Mouse (Mus musculus): ENCODE measurements around the gene Bpgm. TPM values are rescaled to one million over a fixed set of nuclear protein-coding genes. Genes with fewer than 3 reads are reported as not detected.

Gene Bpgm
- polyA plus RNA-seq, 1 experiment from 2014 or later, result 70.7 TPM

- Histone ChIP-seq H3K4me2 (ENCODE audit: low read depth) (no peak overlapping the region), H3K27me3 (ENCODE audit: control insufficient read depth, insufficient read depth, low read length) (no peaks in the 10 kb centered on the region), H3K27ac (ENCODE audit: low read depth, low read length) (no peak overlapping the region), H3K4me3 (ENCODE audit: low read depth, low read length) (no peak overlapping the region), H3K4me1 (ENCODE audit: control insufficient read depth, insufficient read depth, low read length) (no peaks in the 10 kb centered on the region), H3K9me3 (ENCODE audit: control insufficient read depth, low read length) (no peaks in the 10 kb centered on the region), H3K36me3 (ENCODE audit: control insufficient read depth, insufficient read depth, low read length) (no peaks in the 10 kb centered on the region), H3K9ac (ENCODE audit: low read length) (no peak overlapping the region)
- DNase-seq (ENCODE audit: low spot score) (no peak), ATAC-seq (ENCODE audit: insufficient read depth, low FRiP score, low TSS enrichment) (no peak)
- WGBS, result 86% methylated on average over 2 of the region's 2 CpGs
These were observed 52.1 kb downstream of the Bpgm start for GRCm38 (mm10) chr6:34528131-34528530.

GRCm38 (mm10) chr6:34529992-34530391 lies 54.0 kb downstream of the Bpgm start:
- ATAC-seq (ENCODE audit: insufficient read depth, low FRiP score, low TSS enrichment), result no peak

GRCm38 (mm10) chr6:34533055-34533454 lies 57.0 kb downstream of the Bpgm start:
- ATAC-seq (ENCODE audit: insufficient read depth, low FRiP score, low TSS enrichment) (no peak), DNase-seq (ENCODE audit: low spot score) (no peak)
- no peak overlapping the region for H3K27ac ChIP-seq (ENCODE audit: low read depth, low read length)
- H3K27me3 ChIP-seq (ENCODE audit: control insufficient read depth, insufficient read depth, low read length), result no peaks in the 10 kb centered on the region
- no peaks in the 10 kb centered on the region for H3K4me1 ChIP-seq (ENCODE audit: control insufficient read depth, insufficient read depth, low read length)
- H3K9ac ChIP-seq (ENCODE audit: low read length), result no peak overlapping the region
- H3K9me3 ChIP-seq (ENCODE audit: control insufficient read depth, low read length), result no peaks in the 10 kb centered on the region
- H3K4me3 ChIP-seq (ENCODE audit: low read depth, low read length), result no peak overlapping the region
- H3K36me3 ChIP-seq (ENCODE audit: control insufficient read depth, insufficient read depth, low read length), result no peaks in the 10 kb centered on the region
- H3K4me2 ChIP-seq (ENCODE audit: low read depth), result no peak overlapping the region
- WGBS, result 92% methylated on average over 1 of the region's 1 CpGs

More at GRCm38 (mm10) chr6:34529992-34530391, 54.0 kb downstream of the Bpgm start:
- Histone ChIP-seq H3K27ac (ENCODE audit: low read depth, low read length) (no peak overlapping the region), H3K9me3 (ENCODE audit: control insufficient read depth, low read length) (no peaks in the 10 kb centered on the region), H3K4me2 (ENCODE audit: low read depth) (no peak overlapping the region), H3K4me3 (ENCODE audit: low read depth, low read length) (no peak overlapping the region), H3K4me1 (ENCODE audit: control insufficient read depth, insufficient read depth, low read length) (no peaks in the 10 kb centered on the region), H3K27me3 (ENCODE audit: control insufficient read depth, insufficient read depth, low read length) (no peaks in the 10 kb centered on the region), H3K36me3 (ENCODE audit: control insufficient read depth, insufficient read depth, low read length) (no peaks in the 10 kb centered on the region), H3K9ac (ENCODE audit: low read length) (no peak overlapping the region)
- DNase-seq (ENCODE audit: low spot score), result no peak
- WGBS, result 77% methylated on average over 3 of the region's 3 CpGs

GRCm38 (mm10) chr6:34533896-34534295 lies 57.9 kb downstream of the Bpgm start:
- 75% methylated on average over 5 of the region's 5 CpGs for WGBS
- DNase-seq (ENCODE audit: low spot score) (no peak), ATAC-seq (ENCODE audit: insufficient read depth, low FRiP score, low TSS enrichment) (no peak)
- Histone ChIP-seq H3K9me3 (ENCODE audit: control insufficient read depth, low read length) (no peaks in the 10 kb centered on the region), H3K27me3 (ENCODE audit: control insufficient read depth, insufficient read depth, low read length) (no peaks in the 10 kb centered on the region), H3K9ac (ENCODE audit: low read length) (no peak overlapping the region), H3K4me3 (ENCODE audit: low read depth, low read length) (no peak overlapping the region), H3K4me2 (ENCODE audit: low read depth) (no peak overlapping the region), H3K36me3 (ENCODE audit: control insufficient read depth, insufficient read depth, low read length) (no peaks in the 10 kb centered on the region), H3K27ac (ENCODE audit: low read depth, low read length) (no peak overlapping the region), H3K4me1 (ENCODE audit: control insufficient read depth, insufficient read depth, low read length) (no peaks in the 10 kb centered on the region)

GRCm38 (mm10) chr6:34542866-34543265 lies 66.9 kb downstream of the Bpgm start:
- 82% methylated on average over 4 of the region's 4 CpGs for WGBS
- DNase-seq (ENCODE audit: low spot score), result no peak

GRCm38 (mm10) chr6:34543303-34544206 lies 67.5 kb downstream of the Bpgm start:
- Histone ChIP-seq H3K27me3 (ENCODE audit: control insufficient read depth, insufficient read depth, low read length) (no peaks in the 10 kb centered on the region), H3K9me3 (ENCODE audit: control insufficient read depth, low read length) (no peaks in the 10 kb centered on the region), H3K4me3 (ENCODE audit: low read depth, low read length) (no peak overlapping the region), H3K4me1 (ENCODE audit: control insufficient read depth, insufficient read depth, low read length) (peaks cover 12% of the 10 kb centered on the region; the same call in 1 of the 2 replicates), H3K4me2 (ENCODE audit: low read depth) (no peak overlapping the region), H3K27ac (ENCODE audit: low read depth, low read length) (no peak overlapping the region), H3K36me3 (ENCODE audit: control insufficient read depth, insufficient read depth, low read length) (no peaks in the 10 kb centered on the region), H3K9ac (ENCODE audit: low read length) (no peak overlapping the region)
- DNase-seq (ENCODE audit: low spot score) (peak; percentile 55), ATAC-seq (ENCODE audit: insufficient read depth, low FRiP score, low TSS enrichment) (no peak)
- whole genome bisulfite sequencing, result 52% methylated on average over 21 of the region's 21 CpGs

More at GRCm38 (mm10) chr6:34542866-34543265, 66.9 kb downstream of the Bpgm start:
- H3K4me2 ChIP-seq (ENCODE audit: low read depth), result no peak overlapping the region
- H3K9ac ChIP-seq (ENCODE audit: low read length), result no peak overlapping the region
- H3K27me3 ChIP-seq (ENCODE audit: control insufficient read depth, insufficient read depth, low read length), result no peaks in the 10 kb centered on the region
- ATAC-seq (ENCODE audit: insufficient read depth, low FRiP score, low TSS enrichment), result no peak
- H3K4me1 ChIP-seq (ENCODE audit: control insufficient read depth, insufficient read depth, low read length), result peaks cover 12% of the 10 kb centered on the region; the same call in 1 of the 2 replicates
- no peak overlapping the region for H3K4me3 ChIP-seq (ENCODE audit: low read depth, low read length)
- H3K27ac ChIP-seq (ENCODE audit: low read depth, low read length), result no peak overlapping the region
- H3K9me3 ChIP-seq (ENCODE audit: control insufficient read depth, low read length), result no peaks in the 10 kb centered on the region
- H3K36me3 ChIP-seq (ENCODE audit: control insufficient read depth, insufficient read depth, low read length), result no peaks in the 10 kb centered on the region

- Histone ChIP-seq H3K9me3 (ENCODE audit: control insufficient read depth, low read length) (no peaks in the 10 kb centered on the region), H3K9ac (ENCODE audit: low read length) (no peak overlapping the region), H3K27ac (ENCODE audit: low read depth, low read length) (no peak overlapping the region), H3K36me3 (ENCODE audit: control insufficient read depth, insufficient read depth, low read length) (no peaks in the 10 kb centered on the region), H3K4me1 (ENCODE audit: control insufficient read depth, insufficient read depth, low read length) (peaks cover 12% of the 10 kb centered on the region; the same call in 1 of the 2 replicates), H3K4me3 (ENCODE audit: low read depth, low read length) (no peak overlapping the region), H3K27me3 (ENCODE audit: control insufficient read depth, insufficient read depth, low read length) (no peaks in the 10 kb centered on the region), H3K4me2 (ENCODE audit: low read depth) (no peak overlapping the region)
- no peak for DNase-seq (ENCODE audit: low spot score)
- ATAC-seq (ENCODE audit: insufficient read depth, low FRiP score, low TSS enrichment), result no peak
- WGBS, result 79% methylated on average over 10 of the region's 10 CpGs
These were observed 68.2 kb downstream of the Bpgm start for GRCm38 (mm10) chr6:34544207-34544602.

- H3K4me3 ChIP-seq (ENCODE audit: low read depth, low read length), result no peak overlapping the region
- H3K9ac ChIP-seq (ENCODE audit: low read length), result no peak overlapping the region
- peaks cover 12% of the 10 kb centered on the region; the same call in 1 of the 2 replicates for H3K4me1 ChIP-seq (ENCODE audit: control insufficient read depth, insufficient read depth, low read length)
- no peaks in the 10 kb centered on the region for H3K27me3 ChIP-seq (ENCODE audit: control insufficient read depth, insufficient read depth, low read length)
- WGBS, result 79% methylated on average over 10 of the region's 10 CpGs
- H3K27ac ChIP-seq (ENCODE audit: low read depth, low read length), result no peak overlapping the region
- no peak overlapping the region for H3K4me2 ChIP-seq (ENCODE audit: low read depth)
- DNase-seq (ENCODE audit: low spot score), result no peak
- H3K9me3 ChIP-seq (ENCODE audit: control insufficient read depth, low read length), result no peaks in the 10 kb centered on the region
- no peak for ATAC-seq (ENCODE audit: insufficient read depth, low FRiP score, low TSS enrichment)
- no peaks in the 10 kb centered on the region for H3K36me3 ChIP-seq (ENCODE audit: control insufficient read depth, insufficient read depth, low read length)
These were observed 69.3 kb downstream of the Bpgm start for GRCm38 (mm10) chr6:34545286-34545685.
